Comparison of ENCODE assay signal across 12 mouse cellular contexts in the genomic region with DNA sequence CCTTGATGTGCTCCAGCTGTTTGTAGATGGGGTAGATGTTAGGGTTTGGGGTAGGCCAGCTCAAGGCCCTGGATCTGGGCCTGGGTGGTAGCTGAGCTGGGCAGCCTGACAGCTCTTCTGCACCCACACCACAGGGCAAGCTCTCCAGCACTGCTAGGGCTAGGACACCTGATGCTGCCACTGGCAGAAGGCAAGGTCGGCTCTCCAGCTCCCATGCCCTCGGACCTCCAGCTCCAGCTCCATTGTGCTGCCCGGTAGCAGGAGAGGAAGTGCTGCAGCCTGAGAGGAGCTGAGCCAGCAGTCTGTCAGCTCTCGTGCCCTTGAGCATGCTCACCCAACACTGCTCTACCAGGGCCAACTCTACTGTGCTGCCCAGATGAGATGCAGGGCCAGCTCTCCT. TPM values are rescaled to one million over a fixed set of nuclear protein-coding genes. Genes with fewer than 3 reads are reported as not detected.
DNase-seq lines count a peak whose midpoint lies in the region; ATAC-seq and TF ChIP-seq lines count a peak whose summit lies in the region.
"Had no signal": no experiment of that assay in that cellular context is flagged by ENCODE, and none has a peak within 500 bp of the region (broad histone marks: within the 10 kb centered on the region; RNA-seq: fewer than 3 reads in every experiment).

No protein-coding gene starts in this region.

- ATAC-seq in lung, embryonic 15.5 days (ENCODE audit: borderline replicate concordance, extremely low read depth, low FRiP score, low TSS enrichment) = 0 out of 2 replicates have a peak, but pooled peaks have one; percentile 8
- ATAC-seq in intestine, embryonic 16.5 days = peak; percentile 13; the same call in 1 of the 2 replicates

- no peaks in the 10 kb centered on the region for H3K27me3 ChIP-seq in lung, embryonic 15.5 days
- H3K27me3 ChIP-seq in spleen, adult 2 months (ENCODE audit: control insufficient read depth, insufficient read depth, low read length) = no peaks in the 10 kb centered on the region
- no peaks in the 10 kb centered on the region; the same call in 1 of the 2 replicates for H3K27me3 ChIP-seq in intestine, embryonic 16.5 days (replicated peaks; ENCODE audit: control insufficient read depth, insufficient read depth, low read length)

- H3K4me1 ChIP-seq in lung, embryonic 15.5 days = peaks cover 5% of the 10 kb centered on the region; the same call in 1 of the 2 replicates
- H3K4me1 ChIP-seq in spleen, adult 2 months (ENCODE audit: control insufficient read depth, insufficient read depth, insufficient read length) = no peaks in the 10 kb centered on the region
- H3K4me1 ChIP-seq in intestine, embryonic 16.5 days (ENCODE audit: control insufficient read depth, insufficient read depth, low read length) = 0 out of 2 replicates have a peak, but pooled peaks cover 2% of the 10 kb centered on the region

- no peak for TF ChIP-seq CTCF in spleen, adult 2 months (IDR thresholded peaks at IDR 0.05; ENCODE audit: extremely low read depth, insufficient read depth, insufficient read length, insufficient replicate concordance)

- H3K9ac ChIP-seq in lung, embryonic 15.5 days = no peak overlapping the region
- H3K9ac ChIP-seq in intestine, embryonic 16.5 days (ENCODE audit: low read depth, low read length) = no peak overlapping the region
- H3K9ac ChIP-seq: forebrain, postnatal 0 days had no signal

- peak; percentile 90 for DNase-seq in heart, adult 11 months
- DNase-seq in heart, postnatal 4 days = no peak
- DNase-seq in lung, postnatal 10 days = no peak
- DNase-seq in spleen, adult 2 months (ENCODE audit: low read depth in 1 of 2, low spot score in 2 of 2) = no peak
- DNase-seq in spleen, postnatal 14 days (ENCODE audit: low spot score in 2 of 2) = no peak
- DNase-seq in urinary bladder, postnatal 4 days (ENCODE audit: low spot score in 2 of 2) = no peak

- no peaks in the 10 kb centered on the region for H3K9me3 ChIP-seq in lung, embryonic 15.5 days
- no peaks in the 10 kb centered on the region for H3K9me3 ChIP-seq in intestine, embryonic 16.5 days (ENCODE audit: control insufficient read depth, low read length)

- WGBS in lung, embryonic 15.5 days = 57% methylated on average over 4 of the region's 4 CpGs
- 27% methylated on average over 4 of the region's 4 CpGs for WGBS in spleen, adult 2 months
- WGBS in intestine, embryonic 16.5 days = 51% methylated on average over 4 of the region's 4 CpGs

- TF ChIP-seq POLR2A in spleen, adult 2 months (IDR thresholded peaks at IDR 0.05; ENCODE audit: low read depth, low read length) = no peak

- H3K4me3 ChIP-seq in lung, embryonic 15.5 days = no peak overlapping the region
- no peak overlapping the region for H3K4me3 ChIP-seq in spleen, adult 2 months (ENCODE audit: extremely low read depth, insufficient read depth, insufficient read length)
- H3K4me3 ChIP-seq in intestine, embryonic 16.5 days (ENCODE audit: low read length) = no peak overlapping the region
- H3K4me3 ChIP-seq: layer of hippocampus, adult 2 months had no signal

- H3K27ac ChIP-seq in lung, embryonic 15.5 days = no peak overlapping the region
- H3K27ac ChIP-seq in spleen, adult 2 months (ENCODE audit: insufficient read depth, low read length) = peak overlapping the region; percentile 29; the same call in 1 of the 2 replicates
- no peak overlapping the region for H3K27ac ChIP-seq in intestine, embryonic 16.5 days (ENCODE audit: low read length)
- H3K27ac ChIP-seq: kidney, postnatal 0 days had no signal

- H3K4me2 ChIP-seq in lung, embryonic 15.5 days = no peak overlapping the region
- H3K4me2 ChIP-seq in intestine, embryonic 16.5 days (ENCODE audit: low read depth, low read length) = no peak overlapping the region
- H3K4me2 ChIP-seq: heart, embryonic 11.5 days had no signal

- no peaks in the 10 kb centered on the region for H3K36me3 ChIP-seq in lung, embryonic 15.5 days
- H3K36me3 ChIP-seq in spleen, adult 2 months (ENCODE audit: control insufficient read depth, insufficient read depth, low read length) = no peaks in the 10 kb centered on the region
- no peaks in the 10 kb centered on the region for H3K36me3 ChIP-seq in intestine, embryonic 16.5 days (ENCODE audit: control insufficient read depth, insufficient read depth, low read length)

RNA-seq across cellular contexts. Expression of a gene that starts 8.3 kb away (rescaled TPM):
- 1 to 10 TPM; 7.7 to 8.4 TPM for total RNA-seq in heart, postnatal 4 days (2021)
- polyA plus RNA-seq in lung, embryonic 15.5 days (2015; fragmentation: Nextera tagmentation; extraction: Ambion mirVana) = 1.1 and 2.1 TPM in 2 replicates
- 3.1 and 3.6 TPM in 2 replicates for polyA plus RNA-seq in spleen, adult 2 months (2012; rRNA removed)
- 1.2 and 1.6 TPM in 2 replicates for polyA plus RNA-seq in intestine, embryonic 16.5 days (2015; fragmentation: Nextera tagmentation; extraction: Ambion mirVana)
